Mouse (Mus musculus) CH12.LX (cell line): Measurements from ENCODE around the gene Ccdc8. TPM values are rescaled to one million over a fixed set of nuclear protein-coding genes. Genes with fewer than 3 reads are reported as not detected.
A peak's percentile ranks its signal among the peaks of the same experiment; 100 is the strongest.

Experiments
- DNase-seq: peaks from one replicate; pipeline ENCODE4 v3.0.0-alpha.2; 2013; ENCODE audit errors: extremely low read depth
- H3K27ac ChIP-seq: 2 replicates; pipeline ENCODE4 v1.5.1; 2012; ENCODE audit warnings: low read depth, mild to moderate bottlenecking, control low read depth, moderate library complexity; ENCODE audit not compliant: insufficient read depth
- H3K27me3 ChIP-seq: replicated peaks from 2 replicates; pipeline ENCODE3; 2012; ENCODE audit warnings: inconsistent platforms
- H3K36me3 ChIP-seq, 2 experiments: replicated peaks in 1 of 2; 2 replicates each; pipeline versions ENCODE3 to v1.6.1; 2012; ENCODE audit warnings: inconsistent platforms in 1 of 2, low read length in 1 of 2, mild to moderate bottlenecking in 1 of 2, mixed read lengths in 1 of 2, moderate library complexity in 1 of 2; ENCODE audit not compliant: control insufficient read depth in 1 of 2, insufficient read depth in 1 of 2
- H3K4me1 ChIP-seq, 2 experiments: 2 replicates each; pipeline ENCODE4 v1.6.1; 2012; ENCODE audit warnings: inconsistent platforms in 1 of 2, moderate library complexity in 1 of 2; ENCODE audit not compliant: insufficient read depth in 2 of 2, control insufficient read depth in 1 of 2
- H3K4me2 ChIP-seq: 2 replicates; pipeline ENCODE4 v1.6.1; 2012; ENCODE audit warnings: low read depth, mild to moderate bottlenecking, control low read depth; ENCODE audit not compliant: poor library complexity, insufficient read depth, severe bottlenecking
- H3K4me3 ChIP-seq, 3 experiments: fragments of 150-350 bp in 1 of 3; sonication (generic) in 1 of 3; replicated peaks in 1 of 3; 2 replicates each; pipeline versions ENCODE3 to v1.5.1; 2011 to 2012; ENCODE audit warnings: low read depth in 2 of 3, low read length in 2 of 3, mild to moderate bottlenecking in 2 of 3, moderate library complexity in 2 of 3, control low read depth in 1 of 3, improper control_type of control experiment in 1 of 3, inconsistent platforms in 1 of 3, mixed read lengths in 1 of 3; ENCODE audit not compliant: poor library complexity in 1 of 3
- H3K79me2 ChIP-seq: replicated peaks from 2 replicates; pipeline ENCODE4 v1.6.1; 2012; ENCODE audit warnings: mild to moderate bottlenecking, moderate library complexity; ENCODE audit not compliant: control insufficient read depth, poor library complexity, insufficient read depth, severe bottlenecking; ENCODE audit errors: extremely low read depth
- H3K9ac ChIP-seq: 2 replicates; pipeline ENCODE4 v1.6.1; 2012; ENCODE audit warnings: low read depth, mild to moderate bottlenecking, control low read depth, moderate library complexity; ENCODE audit not compliant: insufficient read depth
- H3K9me3 ChIP-seq: replicated peaks from 2 replicates; pipeline ENCODE3; 2012; ENCODE audit warnings: low read length, inconsistent platforms, mixed read lengths
- CHD2 ChIP-seq: IDR thresholded peaks from 2 replicates; pipeline ENCODE4 v1.6.1; 2011; ENCODE audit warnings: low read length, improper control_type of control experiment
- CTCF ChIP-seq, 2 experiments: IDR thresholded peaks in 1 of 2; conservative IDR thresholded peaks in 1 of 2; 2 replicates each; pipeline ENCODE4 v1.5.1; 2011 to 2012; ENCODE audit warnings: low read depth in 2 of 2, low read length in 2 of 2, improper control_type of control experiment in 1 of 2, inconsistent platforms in 1 of 2, mild to moderate bottlenecking in 1 of 2, moderate library complexity in 1 of 2
- GABPA ChIP-seq: IDR thresholded peaks from 2 replicates; pipeline ENCODE4 v1.6.1; 2012; ENCODE audit warnings: low read depth, low read length, improper control_type of control experiment, inconsistent platforms; ENCODE audit not compliant: insufficient replicate concordance
- HCFC1 ChIP-seq: IDR thresholded peaks from 2 replicates; pipeline ENCODE4 v1.6.1; 2012; ENCODE audit warnings: low read depth, mild to moderate bottlenecking, inconsistent platforms, low read length, improper control_type of control experiment
- JUND ChIP-seq: conservative IDR thresholded peaks from 2 replicates; pipeline ENCODE4 v1.6.1; 2011; ENCODE audit warnings: low read depth, low read length, improper control_type of control experiment
- MAFK ChIP-seq: IDR thresholded peaks from 2 replicates; pipeline ENCODE4 v1.6.1; 2011; ENCODE audit warnings: low read length, improper control_type of control experiment; ENCODE audit not compliant: insufficient replicate concordance
- MXI1 ChIP-seq: IDR thresholded peaks from 2 replicates; pipeline ENCODE4 v1.6.1; 2011; ENCODE audit warnings: mild to moderate bottlenecking, low read depth, low read length, improper control_type of control experiment
- PAX5 ChIP-seq: IDR thresholded peaks from 2 replicates; pipeline ENCODE4 v1.6.1; 2012; ENCODE audit warnings: low read length, inconsistent platforms, mixed read lengths
- POLR2AphosphoS2 ChIP-seq: IDR thresholded peaks from 2 replicates; pipeline ENCODE4 v1.6.1; 2011; ENCODE audit warnings: low read depth, low read length, improper control_type of control experiment
- RAD21 ChIP-seq: IDR thresholded peaks from 2 replicates; pipeline ENCODE4 v1.6.1; 2011; ENCODE audit warnings: low read depth, mild to moderate bottlenecking, low read length, improper control_type of control experiment, moderate library complexity
- TCF12 ChIP-seq: IDR thresholded peaks from 2 replicates; pipeline ENCODE4 v1.6.1; 2014; ENCODE audit warnings: low read depth, mild to moderate bottlenecking, inconsistent platforms, low read length, improper control_type of control experiment
- USF2 ChIP-seq: conservative IDR thresholded peaks from 2 replicates; pipeline ENCODE4 v1.6.1; 2011; ENCODE audit warnings: low read depth, low read length, improper control_type of control experiment
- ZC3H11A ChIP-seq: IDR thresholded peaks from 2 replicates; pipeline ENCODE4 v1.6.1; 2012; ENCODE audit warnings: low read depth, mild to moderate bottlenecking, inconsistent platforms, low read length, improper control_type of control experiment
- ZKSCAN1 ChIP-seq: IDR thresholded peaks from 2 replicates; pipeline ENCODE4 v1.6.1; 2012; ENCODE audit warnings: low read depth, inconsistent platforms, low read length, improper control_type of control experiment, borderline replicate concordance
- dilution Hi-C: fragments of 300-500 bp; cut with MboI; formaldehyde crosslinking; loops from 2 replicates; pipeline ENCODE4 v1.14.3; 2020; ENCODE audit warnings: low sequenced_read_pairs; ENCODE audit not compliant: extremely low pct_unique_long_range_greater_than_20kb, extremely low pct_ligation_motif_present
- in situ Hi-C: fragments of 300-500 bp; cut with MboI; formaldehyde crosslinking; loops from 3 replicates; pipeline ENCODE4 v1.14.3; 2019; ENCODE audit warnings: low sequenced_read_pairs, low pct_ligation_motif_present, low pct_unique_long_range_greater_than_20kb, mixed read lengths
- polyA plus RNA-seq: library from polyadenylated mRNA; unstranded; fragments of >175 nt; gene quantifications from 2 replicates; pipeline ENCODE4 v1.2.1, GENCODE M21; 2012; ENCODE audit warnings: low read depth; ENCODE audit not compliant: insufficient read length
- total RNA-seq, 2 experiments: library from RNA; depleted of rRNA; stranded (reverse); fragments of 300-350 nt in 1 of 2; fragments of >200 nt in 1 of 2; gene quantifications; 2 replicates each; pipeline ENCODE4 v1.2.3; 2012 to 2014

Ccdc8 gene
- total and polyA plus RNA-seq, 3 experiments, result 0.04 to 0.16 TPM; not detected in 1

- Histone ChIP-seq H3K27ac (no peak overlapping the region), H3K4me1 (peaks cover 2 to 15% of the 10 kb centered on the region in 2 experiments; a peak in 2 of 4 replicates), H3K4me3 (no peak overlapping the region)
- TF ChIP-seq PAX5 (no peak), MAFK (peak; percentile 81)
- TF ChIP-seq, all 38 proteins: peak for 1
- no peak overlapping the region for H3K4me2 ChIP-seq
- no peaks in the 10 kb centered on the region for H3K36me3 ChIP-seq
- dilution Hi-C loops (no loop called here), in situ Hi-C loops (no loop called here)
- no peaks in the 10 kb centered on the region for H3K27me3 ChIP-seq
- no peaks in the 10 kb centered on the region for H3K9me3 ChIP-seq
- DNase-seq, result no peak
- no peak overlapping the region for H3K9ac ChIP-seq
- H3K79me2 ChIP-seq, result no peaks in the 10 kb centered on the region
Observed at GRCm38 (mm10) chr7:16976298-16976697, 16.2 kb upstream of the Ccdc8 start.

GRCm38 (mm10) chr7:16978173-16978572 is 14.3 kb upstream of the Ccdc8 start:
- dilution Hi-C loops (no loop called here), in situ Hi-C loops (no loop called here)
- H3K9ac ChIP-seq, result no peak overlapping the region
- H3K9me3 ChIP-seq, result no peaks in the 10 kb centered on the region
- H3K27ac ChIP-seq, result no peak overlapping the region
- peaks cover 2 to 15% of the 10 kb centered on the region in 2 experiments; a peak in 2 of 4 replicates for H3K4me1 ChIP-seq
- no peak for DNase-seq
- H3K4me3 ChIP-seq, result no peak overlapping the region
- no peak overlapping the region for H3K4me2 ChIP-seq
- TF ChIP-seq ZKSCAN1 (no peak), MXI1 (no peak), TCF12 (no peak)
- H3K36me3 ChIP-seq, result no peaks in the 10 kb centered on the region
- no peaks in the 10 kb centered on the region for H3K79me2 ChIP-seq
- H3K27me3 ChIP-seq, result no peaks in the 10 kb centered on the region

- H3K36me3 ChIP-seq, result no peaks in the 10 kb centered on the region
- no peak for TF ChIP-seq CHD2
- TF ChIP-seq JUND, result no peak
- no peak for TF ChIP-seq POLR2AphosphoS2
- TF ChIP-seq USF2, result no peak
- TF ChIP-seq ZKSCAN1, result no peak
- no peak for TF ChIP-seq ZC3H11A
- no peak for TF ChIP-seq PAX5
- TF ChIP-seq GABPA, result no peak
- TF ChIP-seq RAD21, result no peak
- TF ChIP-seq HCFC1, result no peak
- no peak for TF ChIP-seq CTCF (conservative IDR thresholded peaks at IDR 0.05 in 1 of 2, IDR thresholded peaks at IDR 0.05 in 1 of 2; ENCODE audit: low read depth in 2 of 2, low read length in 2 of 2)
- no peak for TF ChIP-seq TCF12
- TF ChIP-seq, all 38 proteins: peak for 0
- dilution Hi-C loops (no loop called here), in situ Hi-C loops (no loop called here)
- no peak for DNase-seq
- Histone ChIP-seq H3K9me3 (no peaks in the 10 kb centered on the region), H3K27ac (no peak overlapping the region), H3K4me1 (peaks cover 2 to 15% of the 10 kb centered on the region in 2 experiments; a peak in 2 of 4 replicates), H3K4me3 (no peak overlapping the region), H3K79me2 (no peaks in the 10 kb centered on the region), H3K4me2 (no peak overlapping the region), H3K27me3 (no peaks in the 10 kb centered on the region), H3K9ac (no peak overlapping the region)
Observed at GRCm38 (mm10) chr7:16978593-16978992, 13.9 kb upstream of the Ccdc8 start.
